Mouse (Mus musculus): ENCODE results near the gene 4930467E23Rik. TPM values are rescaled to one million over a fixed set of nuclear protein-coding genes. Genes with fewer than 3 reads are reported as not detected.
"Not testable (repeated sequence)": the region's sequence is repeated elsewhere in the genome, so short reads cannot be mapped to it uniquely, and the experiment has no call there.

4930467E23Rik gene
- total and polyA plus RNA-seq, 3 experiments: not detected

DNA sequence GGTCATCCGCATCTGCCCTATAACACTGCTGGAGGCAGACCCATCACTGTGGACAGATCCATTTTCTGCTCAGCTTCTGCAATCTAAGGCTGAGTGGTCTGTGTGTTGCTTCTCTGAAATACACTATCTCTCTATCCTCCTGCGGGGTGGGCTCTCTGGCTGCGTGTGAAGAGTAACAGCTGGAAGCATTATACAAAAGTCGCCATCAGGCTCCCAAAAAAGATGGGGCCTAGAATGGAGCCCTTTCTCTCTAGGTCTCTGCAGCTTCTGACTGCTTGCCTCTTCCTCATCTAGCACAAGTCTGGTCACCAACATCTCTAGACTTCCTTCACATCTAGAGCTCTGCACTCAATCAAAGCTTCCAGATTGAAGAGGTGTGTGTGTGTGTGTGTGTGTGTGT is 50.8 kb downstream of the 4930467E23Rik start:
- H3K4me1 ChIP-seq (ENCODE audit: control insufficient read depth in 1 of 2, insufficient read depth in 2 of 2): 0 out of 4 replicates have a peak, but pooled peaks cover 0 to 12% of the 10 kb centered on the region in 2 experiments
- H3K79me2 ChIP-seq (replicated peaks; ENCODE audit: control insufficient read depth, extremely low read depth, insufficient read depth, poor library complexity, severe bottlenecking); H3K9me3 ChIP-seq (replicated peaks; ENCODE audit: low read length); H3K27ac ChIP-seq (ENCODE audit: insufficient read depth, low read depth); H3K9ac ChIP-seq (ENCODE audit: insufficient read depth, low read depth); dilution Hi-C loops (cut with MboI; ENCODE audit: extremely low pct_ligation_motif_present, extremely low pct_unique_long_range_greater_than_20kb, low sequenced_read_pairs); H3K27me3 ChIP-seq (replicated peaks); H3K4me3 ChIP-seq (replicated peaks in 1 of 3; ENCODE audit: low read depth in 2 of 3, low read length in 2 of 3, poor library complexity in 1 of 3); H3K36me3 ChIP-seq (replicated peaks in 1 of 2; ENCODE audit: control insufficient read depth in 1 of 2, insufficient read depth in 1 of 2, low read length in 1 of 2); DNase-seq (ENCODE audit: extremely low read depth); H3K4me2 ChIP-seq (ENCODE audit: insufficient read depth, low read depth, poor library complexity, severe bottlenecking); in situ Hi-C loops (cut with MboI; ENCODE audit: low pct_ligation_motif_present, low pct_unique_long_range_greater_than_20kb, low sequenced_read_pairs): not testable (repeated sequence)

DNA sequence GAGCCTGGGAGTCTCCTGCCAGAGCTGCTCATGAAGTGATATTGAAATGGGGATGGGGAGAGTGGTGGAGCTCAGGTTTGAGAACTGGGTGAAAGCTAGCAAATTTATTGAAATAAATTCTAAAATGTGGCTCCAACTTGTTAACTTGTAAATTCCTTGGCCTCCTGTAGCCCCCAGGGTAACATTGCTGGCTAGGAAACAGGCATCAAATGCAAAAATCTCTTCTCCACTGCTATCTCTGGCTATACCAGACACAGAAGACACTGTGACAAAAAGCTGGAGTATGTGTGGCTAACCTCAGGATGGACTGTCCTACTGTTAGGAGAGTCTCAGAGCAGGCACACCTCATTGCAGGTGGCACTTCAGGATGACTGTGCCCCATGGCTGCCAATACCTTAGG is 51.3 kb downstream of the 4930467E23Rik start:
- in situ Hi-C loops (cut with MboI; ENCODE audit: low pct_ligation_motif_present, low pct_unique_long_range_greater_than_20kb, low sequenced_read_pairs); H3K9me3 ChIP-seq (replicated peaks; ENCODE audit: low read length); H3K79me2 ChIP-seq (replicated peaks; ENCODE audit: control insufficient read depth, extremely low read depth, insufficient read depth, poor library complexity, severe bottlenecking); H3K36me3 ChIP-seq (replicated peaks in 1 of 2; ENCODE audit: control insufficient read depth in 1 of 2, insufficient read depth in 1 of 2, low read length in 1 of 2); H3K4me2 ChIP-seq (ENCODE audit: insufficient read depth, low read depth, poor library complexity, severe bottlenecking); H3K9ac ChIP-seq (ENCODE audit: insufficient read depth, low read depth); dilution Hi-C loops (cut with MboI; ENCODE audit: extremely low pct_ligation_motif_present, extremely low pct_unique_long_range_greater_than_20kb, low sequenced_read_pairs); DNase-seq (ENCODE audit: extremely low read depth); H3K4me3 ChIP-seq (replicated peaks in 1 of 3; ENCODE audit: low read depth in 2 of 3, low read length in 2 of 3, poor library complexity in 1 of 3); H3K27ac ChIP-seq (ENCODE audit: insufficient read depth, low read depth); H3K27me3 ChIP-seq (replicated peaks): not testable (repeated sequence)
- 0 out of 4 replicates have a peak, but pooled peaks cover 0 to 12% of the 10 kb centered on the region in 2 experiments for H3K4me1 ChIP-seq (ENCODE audit: control insufficient read depth in 1 of 2, insufficient read depth in 2 of 2)

DNA sequence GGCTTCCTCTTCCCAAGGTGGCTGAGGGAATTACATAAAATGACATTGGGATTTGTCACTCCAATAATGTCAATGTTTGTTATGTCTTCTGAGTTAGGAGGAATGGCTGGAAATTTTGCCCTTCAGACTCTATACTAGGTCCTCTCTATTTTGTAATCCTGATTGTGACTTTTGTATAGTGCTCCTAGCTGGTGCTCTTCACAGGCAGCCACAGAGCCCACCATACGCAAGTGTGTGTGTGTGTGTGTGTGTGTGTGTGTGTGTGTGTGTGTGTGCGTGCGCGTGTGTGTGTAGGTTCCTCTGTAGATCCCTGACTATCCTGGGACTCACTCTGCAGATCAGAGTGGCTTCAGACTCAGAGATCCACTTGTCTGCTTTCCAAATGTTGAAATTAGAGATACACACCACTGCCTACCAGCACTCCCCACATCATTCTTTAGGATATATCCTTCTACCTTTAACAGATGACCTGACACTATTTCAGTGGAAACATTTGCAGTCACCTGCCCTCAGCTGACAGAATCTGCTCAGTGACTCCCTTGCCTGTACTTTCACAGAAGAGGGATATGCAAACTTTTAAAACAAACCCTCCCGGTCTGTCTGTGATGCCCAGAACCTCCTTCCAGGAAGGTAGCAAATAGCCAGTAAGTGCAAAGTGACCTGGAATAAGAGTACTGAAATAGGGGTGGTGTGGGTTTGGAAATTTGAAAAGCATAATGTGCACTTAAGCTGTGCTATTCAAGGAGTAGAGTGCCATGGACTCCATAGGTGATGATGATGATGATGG is 52.1 kb downstream of the 4930467E23Rik start:
- H3K27ac ChIP-seq (ENCODE audit: insufficient read depth, low read depth); H3K9me3 ChIP-seq (replicated peaks; ENCODE audit: low read length); DNase-seq (ENCODE audit: extremely low read depth); dilution Hi-C loops (cut with MboI; ENCODE audit: extremely low pct_ligation_motif_present, extremely low pct_unique_long_range_greater_than_20kb, low sequenced_read_pairs); H3K4me3 ChIP-seq (replicated peaks in 1 of 3; ENCODE audit: low read depth in 2 of 3, low read length in 2 of 3, poor library complexity in 1 of 3); H3K27me3 ChIP-seq (replicated peaks); H3K36me3 ChIP-seq (replicated peaks in 1 of 2; ENCODE audit: control insufficient read depth in 1 of 2, insufficient read depth in 1 of 2, low read length in 1 of 2); H3K4me2 ChIP-seq (ENCODE audit: insufficient read depth, low read depth, poor library complexity, severe bottlenecking); H3K79me2 ChIP-seq (replicated peaks; ENCODE audit: control insufficient read depth, extremely low read depth, insufficient read depth, poor library complexity, severe bottlenecking); H3K9ac ChIP-seq (ENCODE audit: insufficient read depth, low read depth); in situ Hi-C loops (cut with MboI; ENCODE audit: low pct_ligation_motif_present, low pct_unique_long_range_greater_than_20kb, low sequenced_read_pairs): not testable (repeated sequence)
- 0 out of 4 replicates have a peak, but pooled peaks cover 0 to 12% of the 10 kb centered on the region in 2 experiments for H3K4me1 ChIP-seq (ENCODE audit: control insufficient read depth in 1 of 2, insufficient read depth in 2 of 2)

DNA sequence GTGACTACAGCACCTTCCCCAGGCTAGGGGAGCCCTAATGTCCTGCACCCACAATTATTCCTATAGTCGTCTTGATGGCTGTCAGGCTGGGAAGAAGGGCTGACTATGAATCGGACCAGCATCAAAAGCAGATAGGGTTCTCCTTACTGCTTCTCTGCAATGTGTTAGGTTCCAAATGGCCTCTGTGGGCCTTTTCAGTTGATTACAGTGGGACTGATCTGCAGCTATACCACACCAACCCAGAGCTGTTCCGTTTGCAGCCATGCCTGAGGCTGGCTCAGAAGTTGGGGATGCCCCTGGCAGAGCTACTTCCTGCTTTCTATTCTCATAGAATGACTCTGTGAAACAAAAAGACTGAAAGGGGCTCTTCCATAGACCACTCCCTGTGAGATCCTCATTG is 53.4 kb downstream of the 4930467E23Rik start:
- H3K4me3 ChIP-seq (replicated peaks in 1 of 3; ENCODE audit: low read depth in 2 of 3, low read length in 2 of 3, poor library complexity in 1 of 3); H3K4me2 ChIP-seq (ENCODE audit: insufficient read depth, low read depth, poor library complexity, severe bottlenecking); H3K79me2 ChIP-seq (replicated peaks; ENCODE audit: control insufficient read depth, extremely low read depth, insufficient read depth, poor library complexity, severe bottlenecking); H3K27me3 ChIP-seq (replicated peaks); in situ Hi-C loops (cut with MboI; ENCODE audit: low pct_ligation_motif_present, low pct_unique_long_range_greater_than_20kb, low sequenced_read_pairs); H3K9ac ChIP-seq (ENCODE audit: insufficient read depth, low read depth); dilution Hi-C loops (cut with MboI; ENCODE audit: extremely low pct_ligation_motif_present, extremely low pct_unique_long_range_greater_than_20kb, low sequenced_read_pairs); H3K27ac ChIP-seq (ENCODE audit: insufficient read depth, low read depth); H3K36me3 ChIP-seq (replicated peaks in 1 of 2; ENCODE audit: control insufficient read depth in 1 of 2, insufficient read depth in 1 of 2, low read length in 1 of 2); H3K9me3 ChIP-seq (replicated peaks; ENCODE audit: low read length): not testable (repeated sequence)
- H3K4me1 ChIP-seq (ENCODE audit: control insufficient read depth in 1 of 2, insufficient read depth in 2 of 2): 0 out of 4 replicates have a peak, but pooled peaks cover 0 to 12% of the 10 kb centered on the region in 2 experiments
- DNase-seq (ENCODE audit: extremely low read depth): peak; percentile 30
- TF ChIP-seq ELF1 (IDR thresholded peaks at IDR 0.05; ENCODE audit: low read depth, low read length): 0 out of 2 replicates have a peak, but pooled peaks have one; percentile 38

DNA sequence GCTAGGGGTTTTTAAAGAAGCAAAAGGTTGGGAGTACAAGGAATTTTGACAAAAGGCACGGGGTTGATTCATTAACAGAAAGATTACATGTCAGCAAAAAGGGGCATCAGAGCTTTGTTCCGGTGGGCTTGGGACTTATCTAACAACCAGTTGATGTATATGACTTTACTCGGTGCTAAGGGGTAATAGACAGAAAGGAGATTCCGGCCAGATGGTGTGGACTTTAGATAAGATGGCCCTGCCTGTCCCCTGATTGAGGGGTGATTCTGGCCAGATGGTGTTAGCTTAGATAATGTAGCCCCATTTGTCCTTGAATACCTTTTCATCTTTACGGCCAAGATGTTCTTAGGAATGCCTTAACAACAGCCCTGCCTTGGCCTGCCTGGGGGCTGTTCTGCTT is 54.5 kb downstream of the 4930467E23Rik start:
- DNase-seq (ENCODE audit: extremely low read depth); H3K79me2 ChIP-seq (replicated peaks; ENCODE audit: control insufficient read depth, extremely low read depth, insufficient read depth, poor library complexity, severe bottlenecking); H3K27ac ChIP-seq (ENCODE audit: insufficient read depth, low read depth); H3K4me2 ChIP-seq (ENCODE audit: insufficient read depth, low read depth, poor library complexity, severe bottlenecking); H3K4me3 ChIP-seq (replicated peaks in 1 of 3; ENCODE audit: low read depth in 2 of 3, low read length in 2 of 3, poor library complexity in 1 of 3); dilution Hi-C loops (cut with MboI; ENCODE audit: extremely low pct_ligation_motif_present, extremely low pct_unique_long_range_greater_than_20kb, low sequenced_read_pairs); H3K9ac ChIP-seq (ENCODE audit: insufficient read depth, low read depth); H3K9me3 ChIP-seq (replicated peaks; ENCODE audit: low read length); H3K36me3 ChIP-seq (replicated peaks in 1 of 2; ENCODE audit: control insufficient read depth in 1 of 2, insufficient read depth in 1 of 2, low read length in 1 of 2); H3K27me3 ChIP-seq (replicated peaks); in situ Hi-C loops (cut with MboI; ENCODE audit: low pct_ligation_motif_present, low pct_unique_long_range_greater_than_20kb, low sequenced_read_pairs): not testable (repeated sequence)
- 0 out of 4 replicates have a peak, but pooled peaks cover 0 to 12% of the 10 kb centered on the region in 2 experiments for H3K4me1 ChIP-seq (ENCODE audit: control insufficient read depth in 1 of 2, insufficient read depth in 2 of 2)
